Mouse (Mus musculus): Measurements from ENCODE around the gene Ddo. TPM values are rescaled to one million over a fixed set of nuclear protein-coding genes. Genes with fewer than 3 reads are reported as not detected.

Ddo gene
- polyA plus RNA-seq, 1 experiment, result 0.84 TPM

GRCm38 (mm10) chr10:40675921-40676320 is 46.1 kb downstream of the Ddo start:
- no peak overlapping the region for H3K4me3 ChIP-seq (ENCODE audit: low read depth, low read length)
- H3K36me3 ChIP-seq (ENCODE audit: control insufficient read depth, insufficient read depth, low read length), result no peaks in the 10 kb centered on the region
- H3K27me3 ChIP-seq (ENCODE audit: control insufficient read depth, insufficient read depth, low read length), result no peaks in the 10 kb centered on the region
- H3K27ac ChIP-seq (ENCODE audit: insufficient read depth, low read depth, low read length), result no peak overlapping the region
- H3K4me1 ChIP-seq (ENCODE audit: control insufficient read depth, insufficient read depth, insufficient read length, low read length), result no peaks in the 10 kb centered on the region
- WGBS, result 75% methylated on average over 7 of the region's 7 CpGs
- TF ChIP-seq CTCF (IDR thresholded peaks at IDR 0.05; ENCODE audit: extremely low read depth, insufficient read length, insufficient replicate concordance, low read depth, low read length), result no peak
- no peak for TF ChIP-seq POLR2A (IDR thresholded peaks at IDR 0.05; ENCODE audit: low read depth, low read length)

GRCm38 (mm10) chr10:40678477-40678876 is 48.7 kb downstream of the Ddo start:
- Histone ChIP-seq H3K36me3 (ENCODE audit: control insufficient read depth, insufficient read depth, low read length) (no peaks in the 10 kb centered on the region), H3K27me3 (ENCODE audit: control insufficient read depth, insufficient read depth, low read length) (no peaks in the 10 kb centered on the region), H3K4me1 (ENCODE audit: control insufficient read depth, insufficient read depth, insufficient read length, low read length) (no peaks in the 10 kb centered on the region), H3K27ac (ENCODE audit: insufficient read depth, low read depth, low read length) (no peak overlapping the region), H3K4me3 (ENCODE audit: low read depth, low read length) (no peak overlapping the region)
- TF ChIP-seq POLR2A (IDR thresholded peaks at IDR 0.05; ENCODE audit: low read depth, low read length) (no peak), CTCF (IDR thresholded peaks at IDR 0.05; ENCODE audit: extremely low read depth, insufficient read length, insufficient replicate concordance, low read depth, low read length) (no peak)
- WGBS, result 75% methylated on average over 3 of the region's 3 CpGs

- Histone ChIP-seq H3K4me3 (ENCODE audit: low read depth, low read length) (no peak overlapping the region), H3K36me3 (ENCODE audit: control insufficient read depth, insufficient read depth, low read length) (no peaks in the 10 kb centered on the region), H3K27me3 (ENCODE audit: control insufficient read depth, insufficient read depth, low read length) (no peaks in the 10 kb centered on the region), H3K27ac (ENCODE audit: insufficient read depth, low read depth, low read length) (no peak overlapping the region), H3K4me1 (ENCODE audit: control insufficient read depth, insufficient read depth, insufficient read length, low read length) (no peaks in the 10 kb centered on the region)
- whole genome bisulfite sequencing, result 43% methylated on average over 8 of the region's 8 CpGs
- no peak for TF ChIP-seq CTCF (IDR thresholded peaks at IDR 0.05; ENCODE audit: extremely low read depth, insufficient read length, insufficient replicate concordance, low read depth, low read length)
- TF ChIP-seq POLR2A (IDR thresholded peaks at IDR 0.05; ENCODE audit: low read depth, low read length), result no peak
Measured at GRCm38 (mm10) chr10:40682470-40682869, 52.7 kb downstream of the Ddo start.

DNA sequence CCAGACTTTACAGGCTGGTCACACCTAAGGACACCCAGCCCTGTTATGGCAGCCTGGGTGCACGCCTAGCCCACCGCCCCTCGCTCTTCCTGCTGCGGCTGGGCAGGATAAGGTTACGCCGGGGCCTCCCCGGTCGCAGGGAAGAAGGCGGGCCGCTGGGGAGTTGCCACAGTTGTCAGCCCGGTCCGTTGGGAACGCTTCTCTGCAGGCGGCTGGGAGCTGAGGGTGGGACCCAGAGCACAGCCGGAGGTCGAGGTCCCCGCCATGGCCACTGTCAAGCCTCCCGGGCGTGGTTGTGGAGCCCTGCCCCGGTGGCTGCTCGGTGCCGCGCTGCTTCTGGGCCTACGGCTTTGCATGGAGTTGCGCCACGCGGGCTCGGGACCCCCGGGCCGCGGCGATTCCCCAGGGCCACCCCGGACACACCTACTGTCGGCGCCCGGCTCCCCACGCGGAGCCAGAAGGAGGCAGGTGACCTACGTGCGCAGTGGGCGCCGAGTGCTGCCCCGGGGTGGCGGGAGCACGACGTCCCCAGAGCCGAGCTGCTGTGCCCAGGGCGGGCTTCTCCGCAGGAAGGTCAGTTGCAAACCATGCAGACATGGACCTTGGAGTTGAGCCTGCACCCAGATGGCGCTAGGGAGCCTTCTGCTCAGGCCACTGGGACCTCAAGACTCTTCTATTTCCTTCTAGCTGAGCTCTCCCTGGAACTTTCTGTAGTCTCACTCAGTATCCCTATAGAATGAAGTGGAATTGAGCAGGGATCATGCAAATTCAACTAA is 53.5 kb downstream of the Ddo start, which contains the start of gene Mettl24:
Mettl24 (plus strand) TSS at position 191 of the 776 bp plus-strand sequence.
- Histone ChIP-seq H3K36me3 (ENCODE audit: control insufficient read depth, insufficient read depth, low read length) (no peaks in the 10 kb centered on the region), H3K4me3 (ENCODE audit: low read depth, low read length) (peak within 1 kb of the TSS; percentile 69), H3K27ac (ENCODE audit: insufficient read depth, low read depth, low read length) (peak within 1 kb of the TSS; percentile 40; the same call in 1 of the 2 replicates), H3K27me3 (ENCODE audit: control insufficient read depth, insufficient read depth, low read length) (no peaks in the 10 kb centered on the region), H3K4me1 (ENCODE audit: control insufficient read depth, insufficient read depth, insufficient read length, low read length) (no peaks in the 10 kb centered on the region)
- TF ChIP-seq POLR2A (IDR thresholded peaks at IDR 0.05; ENCODE audit: low read depth, low read length) (no peak; the same call in 1 of the 2 replicates), CTCF (IDR thresholded peaks at IDR 0.05; ENCODE audit: extremely low read depth, insufficient read length, insufficient replicate concordance, low read depth, low read length) (peak; percentile 59; the same call in 1 of the 2 replicates)
- under 1% methylated on average over 50 of the region's 50 CpGs for WGBS

GRCm38 (mm10) chr10:40683868-40684253 is 54.0 kb downstream of the Ddo start:
- 55% methylated on average over 9 of the region's 9 CpGs for WGBS
- Histone ChIP-seq H3K36me3 (ENCODE audit: control insufficient read depth, insufficient read depth, low read length) (no peaks in the 10 kb centered on the region), H3K4me3 (ENCODE audit: low read depth, low read length) (peak overlapping the region; percentile 69; the same call in 1 of the 2 replicates), H3K27ac (ENCODE audit: insufficient read depth, low read depth, low read length) (no peak overlapping the region), H3K4me1 (ENCODE audit: control insufficient read depth, insufficient read depth, insufficient read length, low read length) (no peaks in the 10 kb centered on the region), H3K27me3 (ENCODE audit: control insufficient read depth, insufficient read depth, low read length) (no peaks in the 10 kb centered on the region)
- TF ChIP-seq POLR2A (IDR thresholded peaks at IDR 0.05; ENCODE audit: low read depth, low read length) (no peak), CTCF (IDR thresholded peaks at IDR 0.05; ENCODE audit: extremely low read depth, insufficient read length, insufficient replicate concordance, low read depth, low read length) (no peak)

GRCm38 (mm10) chr10:40684326-40684725 is 54.5 kb downstream of the Ddo start:
- no peaks in the 10 kb centered on the region for H3K36me3 ChIP-seq (ENCODE audit: control insufficient read depth, insufficient read depth, low read length)
- no peak for TF ChIP-seq CTCF (IDR thresholded peaks at IDR 0.05; ENCODE audit: extremely low read depth, insufficient read length, insufficient replicate concordance, low read depth, low read length)
- no peak for TF ChIP-seq POLR2A (IDR thresholded peaks at IDR 0.05; ENCODE audit: low read depth, low read length)
- H3K4me1 ChIP-seq (ENCODE audit: control insufficient read depth, insufficient read depth, insufficient read length, low read length), result no peaks in the 10 kb centered on the region
- 94% methylated on average over 7 of the region's 7 CpGs for WGBS
- no peak overlapping the region for H3K4me3 ChIP-seq (ENCODE audit: low read depth, low read length)
- no peak overlapping the region for H3K27ac ChIP-seq (ENCODE audit: insufficient read depth, low read depth, low read length)
- no peaks in the 10 kb centered on the region for H3K27me3 ChIP-seq (ENCODE audit: control insufficient read depth, insufficient read depth, low read length)

GRCm38 (mm10) chr10:40685641-40686040 is 55.8 kb downstream of the Ddo start:
- Histone ChIP-seq H3K27me3 (ENCODE audit: control insufficient read depth, insufficient read depth, low read length) (no peaks in the 10 kb centered on the region), H3K4me1 (ENCODE audit: control insufficient read depth, insufficient read depth, insufficient read length, low read length) (no peaks in the 10 kb centered on the region), H3K4me3 (ENCODE audit: low read depth, low read length) (no peak overlapping the region), H3K27ac (ENCODE audit: insufficient read depth, low read depth, low read length) (no peak overlapping the region), H3K36me3 (ENCODE audit: control insufficient read depth, insufficient read depth, low read length) (no peaks in the 10 kb centered on the region)
- 52% methylated on average over 8 of the region's 8 CpGs for WGBS
- no peak for TF ChIP-seq CTCF (IDR thresholded peaks at IDR 0.05; ENCODE audit: extremely low read depth, insufficient read length, insufficient replicate concordance, low read depth, low read length)
- no peak for TF ChIP-seq POLR2A (IDR thresholded peaks at IDR 0.05; ENCODE audit: low read depth, low read length)
